Mouse (Mus musculus) liver, embryonic 14.5 days (tissue): Measurements from ENCODE around the gene Farsa.
A peak's percentile ranks its signal among the peaks of the same experiment; 100 is the strongest.

Experiments
- CTCF ChIP-seq: IDR thresholded peaks from 2 replicates; pipeline ENCODE4 v1.5.1; 2016; ENCODE audit warnings: antibody characterized with exemption, low read depth, control low read depth
- EP300 ChIP-seq: IDR thresholded peaks from 2 replicates; pipeline ENCODE4 v1.6.1; 2016; ENCODE audit warnings: antibody characterized with exemption, low read depth

- no peak for TF ChIP-seq EP300
- peak; percentile 83 for TF ChIP-seq CTCF
Observed at GRCm38 (mm10) chr8:84810896-84811295, 45.9 kb upstream of the Farsa start.
